Mouse (Mus musculus) adrenal gland, adult 2 months (tissue): ENCODE data around the gene Scin. TPM values are rescaled to one million over a fixed set of nuclear protein-coding genes. Genes with fewer than 3 reads are reported as not detected.
"Not testable (repeated sequence)": the region's sequence is repeated elsewhere in the genome, so short reads cannot be mapped to it uniquely, and the experiment has no call there.

ENCODE experiments used
- DNase-seq: peaks from one replicate; pipeline ENCODE4 v3.0.0; 2021
- long read RNA-seq: library from polyadenylated mRNA; stranded (forward); transcript quantifications from one replicate; pipeline ENCODE4 v2.0.0, GENCODE M21; 2021
- polyA plus RNA-seq: library from polyadenylated mRNA; depleted of rRNA; stranded (reverse); fragments of >200 nt; gene quantifications from 2 replicates; pipeline ENCODE4 v1.2.3, GENCODE M21; 2012; rRNA removed
- total RNA-seq, 2 experiments: library from RNA; stranded (reverse); gene quantifications; 2 replicates each; pipeline ENCODE4 v1.2.3; 2021

Scin gene
- total RNA-seq, result 1 to 10 TPM; 1.0 to 1.6 TPM
- polyA plus RNA-seq, result 0.49 and 0.59 TPM in 2 replicates
- long read RNA-seq, partial matches to known transcripts, result 1 of 1 reads
- long read RNA-seq, other reads (novel, unspliced or antisense), result 0 of 1 reads

DNA sequence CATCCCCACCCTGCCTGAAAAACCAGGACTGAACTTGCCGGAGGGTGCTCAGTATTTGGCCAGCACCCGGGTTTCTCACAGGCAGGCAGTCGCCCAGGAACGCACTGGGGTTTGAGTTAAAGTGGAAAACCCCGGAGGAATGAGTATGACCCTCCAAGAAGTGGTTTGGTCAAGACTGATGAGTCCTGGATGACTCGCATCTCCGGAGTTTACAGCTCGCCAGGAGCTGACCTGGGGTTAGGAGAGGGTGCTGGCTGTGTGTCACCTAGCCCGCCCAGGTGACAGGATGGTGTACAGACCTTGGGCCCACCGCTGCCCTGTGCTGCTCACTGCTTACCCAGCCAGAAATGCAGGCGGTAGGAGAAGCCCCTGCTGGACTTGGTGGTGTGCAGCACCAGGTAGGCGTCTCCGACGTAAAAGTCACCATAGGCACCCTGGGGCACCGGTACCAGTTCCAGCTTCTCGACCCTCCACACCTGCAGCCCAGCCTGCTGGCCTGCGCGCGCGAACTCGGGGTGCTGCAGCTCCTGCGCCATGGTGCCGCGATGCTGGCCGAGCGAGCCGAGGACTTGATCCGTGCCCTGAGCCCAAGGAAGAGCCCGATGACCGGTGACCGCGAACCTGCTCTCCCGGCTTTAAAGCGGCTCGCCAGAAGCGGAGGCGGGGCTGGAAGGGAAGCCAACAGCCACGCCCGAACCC lies at the start of gene Scin:
TSS of gene Scin (minus strand) at position 656 of the 699 bp plus-strand sequence.
- peak; percentile 29 for DNase-seq

GRCm38 (mm10) chr12:40177089-40177488 lies 43.1 kb upstream of the Scin start:
- DNase-seq, result peak; percentile 23

- no peak for DNase-seq
Measured at GRCm38 (mm10) chr12:40176158-40176557, 42.1 kb upstream of the Scin start.

DNA sequence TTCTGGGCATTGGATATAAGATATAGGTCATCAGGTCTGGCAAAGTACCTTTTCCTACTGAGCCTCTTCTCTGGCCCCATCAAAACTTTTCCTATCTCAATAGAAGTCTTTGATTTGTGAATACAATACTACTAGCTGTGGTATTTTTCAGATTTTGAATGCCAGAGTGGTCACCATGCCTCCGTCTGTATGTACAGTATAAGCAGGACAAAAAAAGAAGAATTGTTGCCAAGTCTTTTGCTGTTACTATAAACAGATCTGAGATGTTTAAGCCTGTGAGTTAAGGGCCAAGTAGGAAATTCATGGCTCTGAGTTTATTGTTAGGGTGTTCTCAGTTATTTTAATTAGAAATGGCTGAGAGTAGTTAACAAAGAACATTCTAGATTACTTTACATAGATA lies 41.1 kb upstream of the Scin start:
- not testable (repeated sequence) for DNase-seq

DNA sequence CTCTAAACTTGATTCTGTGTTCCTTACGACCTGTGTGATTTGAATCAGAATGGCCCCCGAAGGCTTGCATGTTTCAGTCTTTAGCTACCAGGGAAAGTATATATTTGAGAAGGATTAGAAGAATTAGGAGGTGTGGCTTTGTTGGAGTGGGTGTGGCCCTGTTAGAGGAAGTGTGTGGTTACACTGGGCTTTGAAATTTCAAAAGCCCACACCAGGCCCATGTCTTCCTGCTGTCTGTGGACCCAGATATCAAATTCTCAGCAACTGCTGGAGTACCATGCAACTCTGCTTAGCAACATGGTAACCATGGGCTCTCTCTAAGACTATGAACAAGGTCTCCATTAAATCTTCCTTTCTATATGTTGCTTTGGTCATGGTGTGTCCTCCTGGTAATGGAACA lies 37.6 kb upstream of the Scin start:
- DNase-seq, result no peak

DNA sequence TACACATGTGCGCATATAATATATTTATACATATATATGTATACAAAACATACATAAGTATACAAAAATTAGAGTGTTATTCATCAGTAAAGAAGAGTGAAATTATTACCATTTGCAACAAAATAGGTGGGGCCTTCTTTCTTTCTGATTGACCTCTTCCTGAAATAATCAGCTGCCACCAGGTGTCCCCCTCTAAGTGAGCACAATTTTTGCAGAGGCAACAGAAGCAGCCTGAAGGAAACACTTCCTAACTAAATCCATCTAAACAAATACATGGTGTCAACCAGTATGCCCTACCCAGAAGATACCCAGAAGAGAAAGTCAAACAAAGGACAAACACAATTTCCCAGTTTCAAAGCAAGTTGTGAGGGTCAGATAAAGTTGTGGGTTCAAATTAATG lies 35.6 kb upstream of the Scin start:
- DNase-seq, result no peak

GRCm38 (mm10) chr12:40164621-40165020 lies 30.6 kb upstream of the Scin start:
- DNase-seq, result no peak

GRCm38 (mm10) chr12:40160777-40161176 lies 26.7 kb upstream of the Scin start:
- no peak for DNase-seq

DNA sequence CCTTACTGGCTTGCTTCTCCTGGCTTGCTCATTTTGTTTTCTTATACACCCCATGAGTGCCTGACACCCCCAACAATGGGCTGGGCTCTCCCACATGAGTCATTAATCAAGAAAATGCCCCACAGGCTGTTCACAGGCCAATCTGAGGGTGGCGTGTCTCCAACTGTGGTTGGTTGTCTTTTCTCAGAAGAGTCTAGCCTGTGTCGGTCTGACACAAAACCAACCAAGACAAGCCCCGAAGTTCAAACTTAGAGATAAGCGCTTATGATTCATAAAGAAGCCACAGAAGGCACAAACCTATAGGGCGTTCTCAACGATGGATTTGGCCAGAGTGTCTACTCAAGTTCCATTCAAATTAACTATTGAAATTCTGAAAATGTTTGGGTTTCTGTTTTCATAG lies 20.2 kb upstream of the Scin start:
- DNase-seq, result no peak

- DNase-seq, result no peak
Measured at GRCm38 (mm10) chr12:40152353-40153069, 18.5 kb upstream of the Scin start.

DNA sequence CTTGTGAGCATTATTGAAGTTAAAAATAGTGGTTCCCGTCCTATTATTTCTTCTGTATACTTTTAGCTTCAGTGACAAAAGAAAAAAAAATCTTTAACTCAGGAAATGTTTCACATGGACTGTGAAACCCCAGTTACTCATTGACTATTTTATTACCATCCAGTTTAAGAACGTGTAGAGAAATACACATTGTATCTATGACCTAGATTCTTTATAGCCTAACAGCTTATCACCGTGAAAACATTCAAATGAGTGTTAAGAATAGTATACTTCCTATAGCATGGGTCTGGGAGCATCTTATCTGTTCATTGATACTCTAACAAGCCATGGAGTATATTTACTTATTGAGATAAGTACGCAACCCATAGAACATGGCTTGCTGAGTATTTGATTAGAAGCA lies 13.3 kb upstream of the Scin start:
- no peak for DNase-seq

GRCm38 (mm10) chr12:40146510-40146909 lies 12.5 kb upstream of the Scin start:
- peak; percentile 21 for DNase-seq

GRCm38 (mm10) chr12:40140706-40141105 lies 6.7 kb upstream of the Scin start:
- DNase-seq, result no peak

GRCm38 (mm10) chr12:40139484-40140245 lies 5.6 kb upstream of the Scin start:
- no peak for DNase-seq

DNA sequence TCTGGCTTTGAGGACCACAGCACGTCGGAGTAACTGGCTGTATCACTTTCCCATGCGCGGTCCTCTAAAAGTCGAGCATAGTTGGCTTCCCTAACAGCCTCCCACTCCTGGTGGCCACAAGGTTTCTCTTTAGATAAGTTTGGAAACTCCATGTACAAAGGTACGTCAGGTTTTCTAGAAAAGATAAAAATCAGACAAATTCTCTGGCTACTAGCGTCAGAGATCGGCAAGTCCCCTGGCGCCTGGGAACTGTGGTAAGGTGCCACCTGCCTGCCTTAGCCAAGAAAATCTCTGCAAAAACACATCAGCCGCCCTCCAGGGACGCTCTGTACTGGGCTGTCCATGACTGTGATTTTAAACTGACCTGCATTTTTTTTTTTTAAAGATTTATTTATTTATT lies 501 bp upstream of the Scin start:
- no peak for DNase-seq

GRCm38 (mm10) chr12:40133194-40133572 lies 845 bp downstream of the Scin start:
- DNase-seq, result no peak

DNA sequence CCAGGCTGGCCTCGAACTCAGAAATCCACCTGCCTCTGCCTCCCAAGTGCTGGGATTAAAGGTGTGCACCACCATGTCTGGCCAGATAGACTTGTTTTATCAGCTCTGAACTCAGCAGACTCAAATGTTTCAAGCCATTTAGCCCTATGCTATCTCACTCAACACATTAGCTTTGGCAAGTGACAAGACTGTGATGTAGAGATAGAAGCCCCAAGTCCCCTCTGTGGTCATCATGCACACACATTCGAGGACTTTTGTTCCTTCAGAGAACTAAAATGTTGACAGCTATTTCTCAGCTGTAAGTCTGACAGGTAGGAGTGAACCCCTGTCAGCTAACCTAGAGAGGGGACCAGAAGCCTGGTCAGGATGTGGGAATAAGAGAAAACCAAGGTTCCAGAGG lies 15.2 kb downstream of the Scin start:
- no peak for DNase-seq

GRCm38 (mm10) chr12:40117045-40117444 lies 17.0 kb downstream of the Scin start:
- DNase-seq, result no peak

GRCm38 (mm10) chr12:40116214-40116613 lies 17.8 kb downstream of the Scin start:
- no peak for DNase-seq

DNA sequence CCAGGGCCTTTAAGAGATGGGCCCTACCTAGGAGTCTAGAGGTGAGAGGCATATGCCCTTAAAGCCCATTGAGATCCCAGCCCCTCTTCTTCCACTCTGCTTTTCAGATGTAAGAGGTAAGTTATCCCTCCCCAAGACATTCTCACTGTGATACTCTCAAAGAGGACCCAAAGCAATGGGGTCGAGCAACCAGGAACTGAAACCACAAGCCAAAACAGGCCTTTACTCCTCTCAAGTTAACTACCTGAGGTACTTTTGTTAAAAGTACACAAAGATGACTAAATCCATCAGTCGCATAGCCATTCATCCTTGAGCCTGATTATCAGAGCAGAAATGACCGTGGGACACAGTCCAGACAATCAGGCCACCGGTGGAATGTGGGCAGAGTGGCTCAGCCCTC lies 19.1 kb downstream of the Scin start:
- DNase-seq, result no peak

DNA sequence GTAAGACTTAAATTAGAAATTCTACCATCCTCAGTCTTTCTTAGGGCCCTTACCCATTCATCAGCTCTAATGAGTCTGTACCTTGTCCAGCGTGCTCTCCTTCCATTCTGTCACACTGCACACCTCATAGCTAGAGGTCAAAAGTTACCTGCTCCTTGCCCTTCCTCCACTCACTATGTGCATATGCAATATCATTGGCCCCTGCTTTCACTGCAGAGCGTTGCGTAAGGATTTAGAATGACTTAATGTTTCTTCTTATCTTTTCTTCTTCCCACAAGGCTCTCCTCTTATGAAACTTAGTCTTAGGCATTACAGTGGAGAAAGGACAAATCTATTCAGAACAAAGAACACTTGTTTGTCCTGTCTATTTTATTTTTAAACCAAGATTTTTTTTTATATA lies 20.0 kb downstream of the Scin start:
- DNase-seq, result no peak

GRCm38 (mm10) chr12:40113605-40114004 lies 20.4 kb downstream of the Scin start:
- DNase-seq, result no peak

GRCm38 (mm10) chr12:40109227-40109626 lies 24.8 kb downstream of the Scin start:
- no peak for DNase-seq
